Mouse (Mus musculus) liver, embryonic 15.5 days (tissue): ENCODE data around the gene Ppp1cc. TPM values are rescaled to one million over a fixed set of nuclear protein-coding genes. Genes with fewer than 3 reads are reported as not detected.

Experiments
- ATAC-seq: fragments of 200-750 bp; cut with Nextera tagmentation; 2 replicates; pipeline ENCODE4 v1.8.0; 2017; ENCODE audit warnings: moderate number of reproducible peaks, mild to moderate bottlenecking, moderate library complexity; ENCODE audit not compliant: insufficient read depth
- H3K27ac ChIP-seq: fragments of 300-500 bp; sonication (generic); replicated peaks from 2 replicates; pipeline ENCODE4 v1.5.1; 2015; ENCODE audit warnings: mild to moderate bottlenecking, inconsistent platforms
- H3K27me3 ChIP-seq: fragments of 300-500 bp; sonication (generic); 2 replicates; pipeline ENCODE4 v1.6.1; 2015; ENCODE audit warnings: mild to moderate bottlenecking, inconsistent platforms
- H3K36me3 ChIP-seq: fragments of 300-500 bp; sonication (generic); replicated peaks from 2 replicates; pipeline ENCODE4 v1.6.1; 2015; ENCODE audit warnings: moderate library complexity, mild to moderate bottlenecking, inconsistent platforms
- H3K4me1 ChIP-seq: fragments of 300-500 bp; sonication (generic); replicated peaks from 2 replicates; pipeline ENCODE4 v1.6.1; 2015; ENCODE audit warnings: inconsistent platforms
- H3K4me2 ChIP-seq: fragments of 300-500 bp; sonication (generic); 2 replicates; pipeline ENCODE4 v1.6.1; 2015; ENCODE audit warnings: moderate library complexity, mild to moderate bottlenecking, inconsistent platforms
- H3K4me3 ChIP-seq: fragments of 300-500 bp; sonication (generic); replicated peaks from 2 replicates; pipeline ENCODE4 v1.5.1; 2015; ENCODE audit warnings: mild to moderate bottlenecking, inconsistent platforms
- H3K9ac ChIP-seq: fragments of 300-500 bp; sonication (generic); 2 replicates; pipeline ENCODE4 v1.6.1; 2015; ENCODE audit warnings: moderate library complexity, mild to moderate bottlenecking, inconsistent platforms
- H3K9me3 ChIP-seq: fragments of 300-500 bp; sonication (generic); replicated peaks from 2 replicates; pipeline ENCODE4 v1.6.1; 2016; ENCODE audit warnings: inconsistent platforms
- whole genome bisulfite sequencing: fragments of 180-500 bp; shearing (Covaris S2); methylation state at CpG from one replicate; pipeline ENCODE4 v1.1.7; 2015; ENCODE audit warnings: mixed read lengths; ENCODE audit not compliant: insufficient replicate concordance; 5-methylcytosine and 5-hydroxymethylcytosine counted together
- polyA plus RNA-seq: library from polyadenylated mRNA; unstranded; fragments of >200 nt; fragmentation: Nextera tagmentation; extraction: Ambion mirVana; gene quantifications from 2 replicates; pipeline ENCODE4 v1.2.1, GENCODE M21; 2015

Ppp1cc gene
- polyA plus RNA-seq, 1 experiment from 2014 or later: 142 TPM

GRCm38 (mm10) chr5:122218109-122218905 lies 60.2 kb downstream of the Ppp1cc start:
- Histone ChIP-seq H3K4me3 (no peak overlapping the region), H3K4me1 (peaks cover 19% of the 10 kb centered on the region), H3K9me3 (no peaks in the 10 kb centered on the region), H3K36me3 (no peaks in the 10 kb centered on the region), H3K27me3 (no peaks in the 10 kb centered on the region), H3K9ac (no peak overlapping the region), H3K4me2 (no peak overlapping the region), H3K27ac (no peak overlapping the region)
- WGBS: 57% methylated on average over 12 of the region's 12 CpGs
- no peak for ATAC-seq

GRCm38 (mm10) chr5:122218928-122219327 lies 60.9 kb downstream of the Ppp1cc start:
- no peak for ATAC-seq
- WGBS: 25% methylated on average over 7 of the region's 7 CpGs
- Histone ChIP-seq H3K4me2 (no peak overlapping the region), H3K4me3 (no peak overlapping the region), H3K27me3 (no peaks in the 10 kb centered on the region), H3K9me3 (no peaks in the 10 kb centered on the region), H3K36me3 (no peaks in the 10 kb centered on the region), H3K9ac (no peak overlapping the region), H3K4me1 (peaks cover 19% of the 10 kb centered on the region), H3K27ac (no peak overlapping the region)

GRCm38 (mm10) chr5:122219655-122220629 lies 61.9 kb downstream of the Ppp1cc start:
- Histone ChIP-seq H3K36me3 (no peaks in the 10 kb centered on the region), H3K27ac (no peak overlapping the region), H3K4me2 (no peak overlapping the region), H3K9me3 (no peaks in the 10 kb centered on the region), H3K9ac (no peak overlapping the region), H3K4me1 (peaks cover 19% of the 10 kb centered on the region), H3K4me3 (no peak overlapping the region), H3K27me3 (no peaks in the 10 kb centered on the region)
- 29% methylated on average over 18 of the region's 18 CpGs for WGBS
- ATAC-seq: peak; percentile 40

- WGBS: 70% methylated on average over 4 of the region's 4 CpGs
These were observed 63.0 kb downstream of the Ppp1cc start for GRCm38 (mm10) chr5:122221085-122221484.

DNA sequence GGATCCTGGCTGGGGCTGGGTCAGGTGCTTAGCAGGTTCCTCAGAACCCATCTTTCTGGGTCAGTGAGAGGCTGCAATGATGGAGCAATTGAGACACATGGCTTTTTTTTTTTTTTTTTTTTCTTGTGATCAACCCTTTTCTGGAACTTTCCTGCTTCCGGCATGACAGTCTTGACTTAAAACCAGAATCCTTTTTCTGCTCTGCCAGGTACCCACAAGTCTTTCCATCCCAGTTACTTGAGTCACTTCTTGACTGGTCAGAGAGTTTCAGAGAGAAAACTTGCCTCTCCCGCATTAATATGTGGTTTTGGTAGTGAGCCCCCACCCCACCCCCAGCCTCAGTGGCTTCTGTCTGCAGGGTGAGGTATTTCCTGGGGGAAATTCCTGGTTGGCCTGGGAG lies 66.2 kb downstream of the Ppp1cc start:
- H3K9me3 ChIP-seq: no peaks in the 10 kb centered on the region
- 82% methylated on average over 2 of the region's 2 CpGs for WGBS
- ATAC-seq: no peak

More at GRCm38 (mm10) chr5:122221085-122221484, 63.0 kb downstream of the Ppp1cc start:
- H3K4me1 ChIP-seq: peaks cover 19% of the 10 kb centered on the region
- no peaks in the 10 kb centered on the region for H3K36me3 ChIP-seq
- ATAC-seq: no peak
- H3K27me3 ChIP-seq: no peaks in the 10 kb centered on the region
- no peak overlapping the region for H3K4me2 ChIP-seq
- no peak overlapping the region for H3K9ac ChIP-seq
- no peak overlapping the region for H3K27ac ChIP-seq
- no peak overlapping the region for H3K4me3 ChIP-seq
- H3K9me3 ChIP-seq: no peaks in the 10 kb centered on the region

More for the DNA sequence above, 66.2 kb downstream of the Ppp1cc start:
- no peak overlapping the region for H3K27ac ChIP-seq
- peaks cover 13% of the 10 kb centered on the region for H3K4me1 ChIP-seq
- no peak overlapping the region for H3K9ac ChIP-seq
- H3K4me2 ChIP-seq: no peak overlapping the region
- H3K36me3 ChIP-seq: no peaks in the 10 kb centered on the region
- no peak overlapping the region for H3K4me3 ChIP-seq
- H3K27me3 ChIP-seq: no peaks in the 10 kb centered on the region

Other genes with a start within 250 kb of the Ppp1cc start
- 1.8 and 2.2 TPM in 2 replicates for gene Cux2, start 108.2 kb upstream of the Ppp1cc start, polyA plus RNA-seq
- gene Myl2, start 57.3 kb upstream of the Ppp1cc start, polyA plus RNA-seq: 3.9 and 4.2 TPM in 2 replicates
- gene Ccdc63, start 17.5 kb upstream of the Ppp1cc start, polyA plus RNA-seq: 0.10 and 0.12 TPM in 2 replicates
- gene Hvcn1, start 48.5 kb downstream of the Ppp1cc start, polyA plus RNA-seq: 4.6 and 5.1 TPM in 2 replicates
- 0.73 and 0.89 TPM in 2 replicates for gene Tctn1, start 106.2 kb downstream of the Ppp1cc start, polyA plus RNA-seq
- gene Pptc7, start 126.1 kb downstream of the Ppp1cc start, polyA plus RNA-seq: 3.7 TPM in 2 replicates
- gene Rad9b, start 196.0 kb downstream of the Ppp1cc start, polyA plus RNA-seq: 2.6 and 3.0 TPM in 2 replicates
- 87.8 and 103 TPM in 2 replicates for gene Vps29, start 196.1 kb downstream of the Ppp1cc start, polyA plus RNA-seq
- gene Gpn3, start 213.6 kb downstream of the Ppp1cc start, polyA plus RNA-seq: 48.7 and 53.5 TPM in 2 replicates
- 16.9 and 19.1 TPM in 2 replicates for gene Fam216a, start 214.1 kb downstream of the Ppp1cc start, polyA plus RNA-seq
- 80.7 and 105 TPM in 2 replicates for gene Arpc3, start 233.6 kb downstream of the Ppp1cc start, polyA plus RNA-seq